Mouse (Mus musculus): ENCODE data around the gene Treml2.

Gene Treml2

DNA sequence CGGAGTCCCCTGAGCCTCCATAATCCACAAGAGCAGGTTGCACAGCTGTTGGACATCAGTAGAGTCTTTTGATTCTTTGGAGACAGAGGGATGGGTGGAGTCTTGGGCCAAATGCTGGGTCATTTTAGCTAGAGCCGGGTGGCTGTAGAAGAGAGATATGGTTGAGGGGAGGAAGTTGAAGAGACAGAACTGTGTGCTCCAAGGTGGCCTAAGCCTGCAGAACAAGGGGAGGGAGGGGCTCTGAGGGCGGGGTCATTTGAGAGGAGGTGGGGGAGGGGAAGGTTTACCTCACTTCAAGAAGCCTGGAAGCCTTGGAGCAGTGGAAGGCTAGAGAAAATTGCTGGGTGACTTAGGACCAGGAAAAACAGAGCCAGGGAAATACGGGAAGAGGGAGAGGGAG is at the start of gene Treml2:
TSS of gene Treml2 (plus strand) at position 296 of the 400 bp plus-strand sequence.
- DNase-seq: no peak

DNA sequence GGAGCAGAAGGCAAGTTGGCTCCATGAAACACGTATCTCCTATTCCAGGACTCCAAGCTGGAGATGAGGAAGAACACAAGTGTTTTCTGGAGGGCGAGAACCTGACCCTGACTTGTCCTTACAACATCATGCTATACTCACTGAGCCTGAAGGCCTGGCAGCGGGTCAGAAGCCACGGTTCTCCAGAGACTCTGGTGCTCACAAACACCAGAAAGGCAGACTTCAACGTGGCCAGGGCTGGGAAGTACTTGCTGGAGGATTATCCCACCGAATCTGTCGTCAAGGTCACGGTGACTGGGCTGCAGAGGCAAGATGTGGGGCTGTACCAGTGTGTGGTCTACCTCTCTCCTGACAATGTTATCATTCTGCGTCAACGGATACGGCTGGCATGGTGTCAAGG is 49.8 kb upstream of the Treml2 start:
- no peak for DNase-seq

DNA sequence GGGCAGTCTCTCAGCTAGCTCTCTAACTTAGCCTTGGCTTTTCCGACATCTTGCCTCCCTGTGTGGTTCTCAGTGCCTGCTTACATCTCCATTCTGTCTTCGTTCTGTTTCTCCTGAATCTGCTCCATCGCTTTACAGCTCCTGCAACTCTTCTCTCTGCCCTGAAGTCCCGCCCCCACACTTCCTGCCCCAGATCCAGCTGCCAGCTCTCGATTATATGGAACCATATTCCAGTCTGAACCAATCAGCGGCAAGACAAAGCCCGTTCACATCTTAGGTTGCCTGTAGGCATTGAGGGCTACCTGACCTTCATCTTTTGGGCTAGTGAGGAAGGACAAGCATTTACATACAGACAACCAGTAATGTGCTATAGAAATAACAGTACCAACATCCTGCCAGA is 48.7 kb upstream of the Treml2 start:
- no peak for DNase-seq

DNA sequence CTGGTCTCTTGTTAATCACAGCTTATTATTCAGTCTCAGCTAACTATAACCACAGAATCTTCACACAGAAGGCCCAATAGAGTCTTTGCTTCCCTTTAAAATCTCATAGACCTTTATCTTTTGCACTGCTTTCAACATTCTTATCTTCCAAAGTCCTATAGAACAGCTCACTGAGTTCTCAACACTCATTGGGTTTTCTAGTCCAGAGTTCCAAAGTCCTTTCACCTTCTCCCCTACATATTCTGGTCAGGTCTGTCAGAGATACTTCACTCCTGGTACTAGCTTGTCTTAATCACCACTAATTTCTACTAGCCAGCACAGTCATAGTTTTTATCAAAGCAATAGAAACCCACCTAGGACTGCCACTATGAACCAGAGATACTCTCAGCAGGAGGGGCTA is 42.7 kb upstream of the Treml2 start:
- no peak for DNase-seq

DNA sequence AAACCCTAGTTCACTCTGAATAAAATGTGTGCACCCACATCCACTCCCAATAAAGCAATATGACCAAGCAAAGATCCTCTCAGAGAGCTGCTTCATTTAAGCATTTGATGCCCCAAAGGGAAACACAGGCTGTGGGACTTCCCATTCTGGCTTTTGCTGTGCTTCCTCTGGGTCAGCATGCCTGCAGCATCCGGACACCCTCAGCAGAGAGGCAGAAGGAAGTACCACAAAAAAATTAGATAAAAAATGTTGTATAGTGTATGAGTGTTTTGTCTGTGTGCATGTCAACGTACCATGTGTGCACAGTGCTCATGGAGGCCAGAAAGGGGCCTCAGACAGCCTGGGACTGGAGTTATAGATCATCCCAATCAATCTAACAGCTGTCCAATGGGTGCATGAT is 37.4 kb upstream of the Treml2 start:
- no peak for DNase-seq

DNA sequence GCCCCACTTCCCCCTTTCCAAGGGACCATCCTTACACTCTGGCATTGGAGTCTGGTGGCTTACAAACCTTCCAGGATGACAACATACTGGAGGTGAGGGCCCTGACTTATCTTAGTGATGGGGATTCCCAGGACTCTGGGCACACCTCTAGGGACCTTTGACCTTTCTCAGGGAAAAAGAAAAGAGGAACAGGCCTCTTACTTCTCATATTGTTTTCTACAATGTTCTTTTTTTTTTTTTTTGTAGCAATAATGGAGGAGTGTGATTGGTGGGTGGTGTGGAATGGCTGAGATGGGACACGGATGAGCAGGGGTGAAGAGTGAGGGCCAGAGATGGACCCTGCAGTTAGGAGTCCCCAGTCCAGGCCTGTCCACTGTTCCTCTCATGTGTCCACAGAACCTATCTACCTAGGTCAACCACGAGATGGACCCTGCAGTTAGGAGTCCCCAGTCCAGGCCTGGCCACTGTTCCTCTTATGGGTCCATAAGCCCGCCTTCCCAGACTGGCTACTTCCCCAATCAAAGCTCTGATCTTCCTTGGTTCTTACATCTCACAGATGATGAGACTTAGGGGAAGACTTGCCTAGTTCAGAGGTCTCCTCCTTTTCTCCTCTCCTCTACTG is 35.4 kb upstream of the Treml2 start, which contains the start of gene Treml4:
TSS of gene Treml4 (plus strand) at position 555 of the 622 bp plus-strand sequence.
- no peak for DNase-seq

DNA sequence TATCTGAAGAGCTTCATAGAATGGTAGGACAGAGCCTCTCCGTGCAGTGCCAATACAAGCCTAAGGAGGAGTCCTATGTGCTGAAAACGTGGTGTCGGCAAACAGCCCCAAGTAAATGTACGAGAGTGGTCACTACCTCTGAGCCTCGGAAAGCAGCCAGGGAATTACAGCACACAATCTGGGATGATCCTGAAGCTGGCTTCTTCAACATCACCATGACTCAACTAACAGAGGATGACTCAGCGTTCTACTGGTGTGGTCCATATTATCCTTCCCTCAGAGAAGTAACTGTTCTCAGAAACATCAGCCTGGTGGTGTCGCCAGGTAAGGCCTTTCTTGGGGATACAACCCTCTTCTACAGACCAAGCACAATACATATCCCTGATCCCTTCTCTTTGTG is 34.6 kb upstream of the Treml2 start:
- DNase-seq: no peak

DNA sequence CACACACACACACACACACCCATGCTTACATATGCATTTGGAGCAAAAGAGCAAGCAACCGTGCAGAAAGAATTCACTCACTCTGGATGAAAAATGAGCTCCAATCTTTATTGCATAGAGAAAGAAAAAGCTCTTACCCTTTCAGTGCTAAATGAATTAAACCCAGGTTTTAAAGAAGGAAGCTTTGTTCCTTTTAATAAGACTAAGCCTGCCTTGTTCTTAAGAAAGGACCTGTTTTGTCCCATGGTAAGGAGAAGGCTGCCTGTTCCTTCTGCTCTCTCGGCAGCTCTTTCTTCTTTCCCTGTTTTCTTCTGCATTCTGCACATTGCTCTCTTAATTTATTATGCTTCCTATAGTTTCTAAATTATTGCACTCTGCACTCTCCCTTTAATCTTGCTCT is 33.2 kb upstream of the Treml2 start:
- DNase-seq: no peak

DNA sequence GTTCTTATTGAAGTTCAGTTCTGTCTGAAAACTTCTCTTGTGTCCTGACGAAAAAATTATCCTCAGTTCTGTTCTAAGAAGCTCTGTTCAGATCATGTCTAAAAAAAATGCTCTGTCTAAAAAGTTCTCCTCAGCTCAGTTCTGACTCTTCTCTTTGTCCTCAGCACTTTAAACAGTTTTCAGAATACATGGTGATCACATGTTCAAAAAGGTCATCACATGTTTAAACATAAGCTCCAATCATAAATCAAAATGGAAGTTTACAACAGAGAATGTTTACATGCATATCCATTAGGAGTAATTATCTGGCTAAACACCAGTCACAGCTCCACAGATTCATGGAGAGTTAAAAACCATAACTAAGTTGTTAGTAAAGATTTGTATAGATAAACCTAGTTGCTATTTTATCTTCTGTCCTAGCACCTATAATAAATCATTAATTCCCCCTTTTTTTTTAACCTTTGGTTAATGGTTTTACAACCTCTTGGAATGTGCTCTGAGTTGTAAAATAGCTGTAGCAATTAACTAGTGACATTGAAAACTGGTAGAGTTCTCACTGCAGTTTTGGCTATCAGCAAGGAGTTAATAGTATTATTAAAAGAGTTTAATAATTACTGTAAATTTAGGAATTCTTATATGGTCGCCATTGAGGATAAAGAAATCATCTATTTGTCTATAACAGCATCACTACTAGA is 32.5 kb upstream of the Treml2 start:
- no peak for DNase-seq

DNA sequence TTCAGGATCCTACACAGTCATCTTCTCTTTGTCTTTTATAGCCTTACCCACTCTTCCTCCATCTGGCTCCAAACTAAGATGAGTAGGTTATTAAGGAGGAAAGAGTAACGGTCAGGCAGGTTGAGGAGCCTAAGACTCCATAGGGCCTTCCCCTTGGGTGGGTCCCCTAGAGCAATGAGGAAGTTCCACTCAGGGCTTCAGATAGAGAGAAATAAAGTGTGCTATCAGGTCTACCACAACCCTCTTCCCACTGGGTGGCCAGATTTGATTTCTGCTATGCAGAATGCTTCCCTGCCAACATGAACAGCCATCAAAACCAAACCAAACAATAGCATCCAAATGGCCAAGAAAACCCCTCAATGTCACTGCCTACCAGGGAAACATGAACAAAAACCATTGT is 31.7 kb upstream of the Treml2 start:
- no peak for DNase-seq

DNA sequence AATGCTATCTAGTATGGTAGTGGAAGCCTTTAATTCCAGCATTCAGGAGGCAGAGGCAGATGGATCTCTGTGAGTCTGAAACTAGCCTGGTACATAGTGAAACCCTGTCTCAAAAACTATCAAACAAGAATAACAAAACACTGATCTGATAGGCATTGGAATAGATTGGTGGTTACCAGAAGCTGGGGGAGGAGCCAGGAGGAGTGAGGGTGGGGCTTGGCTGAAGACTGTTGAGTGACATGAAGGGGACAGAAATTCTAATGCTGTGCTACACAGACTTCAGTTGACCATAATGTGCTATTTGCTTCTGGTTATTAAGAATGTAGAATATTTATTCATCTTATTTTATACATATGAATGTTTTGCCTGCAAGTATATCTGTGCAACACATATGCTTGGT is 31.0 kb upstream of the Treml2 start:
- no peak for DNase-seq

DNA sequence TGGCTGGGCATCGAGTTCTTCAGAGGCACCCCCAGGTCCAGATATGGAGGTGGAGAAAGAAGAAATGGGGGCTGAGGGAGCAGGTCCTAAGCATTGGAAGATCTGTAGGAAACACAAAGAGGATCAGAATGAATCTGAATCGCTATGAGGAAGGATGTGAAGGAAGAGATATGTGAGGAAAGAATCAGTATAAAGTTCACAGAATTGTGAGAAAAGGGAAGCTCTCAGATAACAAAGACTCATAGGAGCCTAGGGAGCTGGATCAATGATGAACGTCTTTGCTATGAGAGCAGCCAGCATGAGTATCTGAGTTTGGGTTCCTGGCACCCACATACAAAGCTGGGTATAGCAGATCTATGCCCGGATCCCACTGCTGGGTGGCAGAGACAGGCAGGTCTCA is 29.5 kb upstream of the Treml2 start:
- DNase-seq: no peak

DNA sequence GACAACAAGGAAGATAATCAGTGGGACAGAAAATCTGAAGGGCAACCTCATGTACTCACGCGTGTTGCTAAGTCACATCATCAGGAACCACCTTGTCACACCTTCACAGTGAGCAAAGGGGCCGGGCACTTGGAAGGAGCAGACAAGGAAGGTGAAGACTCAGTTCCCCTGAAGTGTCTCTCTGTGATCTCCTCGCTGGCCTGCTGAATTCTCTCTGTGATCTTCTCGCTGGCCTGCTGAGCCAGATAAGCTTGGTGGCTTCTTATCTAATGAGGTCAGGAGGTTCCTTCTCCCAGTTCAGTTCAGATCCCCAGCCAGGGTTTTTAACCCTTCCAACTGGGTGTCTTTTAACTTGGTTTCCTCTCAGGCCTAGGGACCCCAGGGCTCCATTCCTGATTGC is 27.1 kb upstream of the Treml2 start:
- DNase-seq: no peak

DNA sequence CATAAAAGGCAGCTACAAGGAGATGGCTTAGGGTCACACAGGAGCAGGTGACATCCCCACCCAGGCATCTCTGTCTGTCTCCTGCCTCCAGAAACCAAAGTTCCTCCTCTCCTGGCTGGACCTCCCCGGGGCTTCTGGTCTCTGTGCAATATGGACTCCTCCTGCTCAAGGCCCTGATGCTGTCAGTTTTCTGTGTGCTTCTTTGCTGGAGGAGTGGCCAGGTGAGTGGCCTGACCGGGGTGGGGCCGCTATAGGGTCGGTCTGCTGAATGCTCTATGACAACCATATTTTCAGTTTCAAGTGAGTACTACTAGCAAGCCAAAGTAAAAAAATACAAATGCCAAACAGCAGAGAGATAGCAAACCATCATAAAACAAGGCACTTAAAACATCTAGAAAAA is 26.7 kb upstream of the Treml2 start:
- no peak for DNase-seq

DNA sequence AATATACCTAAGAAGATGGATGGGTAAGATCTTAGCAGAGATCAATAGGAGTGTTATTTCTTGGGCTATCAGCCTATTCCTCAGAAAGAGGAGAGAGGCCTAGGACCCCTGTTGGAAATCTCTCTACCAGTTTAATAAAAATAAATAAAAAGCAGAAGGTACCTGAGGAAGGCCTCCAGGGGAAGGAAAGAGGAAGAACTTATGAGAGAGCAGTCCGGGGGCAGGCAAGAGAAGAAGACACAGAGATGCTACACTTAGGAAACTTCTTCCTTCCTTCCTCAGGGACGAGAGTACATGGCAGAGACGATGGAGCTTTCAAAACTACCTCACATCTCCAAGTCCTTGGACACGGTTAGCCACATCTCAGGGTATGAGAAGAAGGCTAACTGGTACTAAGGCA is 25.2 kb upstream of the Treml2 start:
- DNase-seq: no peak

DNA sequence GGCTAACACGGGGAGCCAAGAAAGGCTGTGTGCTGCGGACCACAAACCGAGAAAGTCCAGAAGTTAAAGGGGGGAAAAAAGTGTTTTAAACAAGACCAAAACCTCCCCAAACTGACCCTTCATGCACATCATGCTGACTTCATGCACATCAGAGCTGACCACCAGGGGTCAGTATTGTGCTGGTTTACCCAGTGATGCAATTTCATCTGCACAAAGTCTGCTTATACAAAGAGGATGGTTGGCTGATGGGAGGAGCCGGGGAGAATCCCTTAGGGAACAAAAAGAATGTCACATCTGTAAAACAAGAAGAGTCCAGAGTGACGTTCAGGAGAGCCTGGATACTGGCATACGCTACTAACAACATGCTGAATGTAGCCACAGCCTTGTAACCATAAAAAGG is 24.4 kb upstream of the Treml2 start:
- DNase-seq: peak; percentile 56

DNA sequence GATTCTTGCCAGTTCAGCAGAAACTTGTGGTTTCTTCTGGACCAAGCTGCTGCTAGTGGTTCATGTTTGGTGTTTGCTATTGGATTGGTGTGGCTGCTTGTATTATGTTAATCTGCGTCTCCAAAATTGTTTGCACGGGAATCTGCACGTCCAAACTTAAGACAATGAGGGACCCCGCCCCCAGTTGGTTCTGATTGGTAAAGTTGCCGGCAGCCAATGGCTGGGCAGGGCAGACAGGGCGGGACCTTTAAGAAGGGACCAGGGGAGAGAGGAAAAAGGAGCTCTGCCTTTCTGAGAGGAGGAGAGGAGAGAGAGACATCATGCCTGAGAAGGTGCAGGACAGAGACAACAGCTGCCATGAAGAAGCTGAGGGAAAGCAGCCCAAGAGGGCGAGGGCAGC is 23.6 kb upstream of the Treml2 start:
- DNase-seq: no peak

DNA sequence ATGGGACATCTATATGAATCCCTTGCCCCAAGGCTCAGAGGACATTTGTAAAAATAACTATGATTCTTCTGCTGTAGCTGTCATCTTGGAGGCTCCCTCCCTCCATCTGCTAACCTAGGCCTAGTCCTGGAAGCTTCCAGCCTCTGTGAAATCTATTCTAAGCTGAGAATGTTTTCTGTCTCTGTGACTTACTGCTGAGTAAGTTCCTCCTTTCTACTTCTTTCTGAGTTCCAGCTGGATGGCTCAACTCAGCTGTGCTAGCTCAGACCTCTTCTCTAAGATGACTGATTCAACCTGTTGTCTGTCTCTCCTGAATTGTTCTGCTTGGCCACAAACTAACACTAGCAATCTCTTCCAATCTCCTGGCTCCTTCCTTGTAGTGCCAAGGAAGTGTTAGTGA is 20.9 kb upstream of the Treml2 start:
- DNase-seq: no peak

DNA sequence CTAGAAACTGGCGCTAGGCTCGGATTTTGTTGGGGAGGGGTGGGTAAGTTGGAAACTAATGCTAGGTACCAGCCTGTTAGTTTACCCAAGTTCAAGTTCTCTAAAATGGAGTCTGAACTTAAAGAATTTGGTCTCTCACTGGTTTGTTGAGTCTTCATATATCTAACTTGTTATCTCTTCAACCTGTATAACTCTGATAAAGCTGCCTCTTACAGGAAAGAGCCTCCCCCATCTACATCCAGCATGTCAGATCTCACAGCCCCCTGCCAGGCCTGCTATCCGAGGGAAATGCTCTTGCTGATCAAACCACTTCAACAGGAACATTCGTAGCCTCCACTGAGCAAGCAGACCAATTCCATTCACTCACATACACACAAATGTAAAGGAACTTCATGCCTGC is 20.3 kb upstream of the Treml2 start:
- no peak for DNase-seq

DNA sequence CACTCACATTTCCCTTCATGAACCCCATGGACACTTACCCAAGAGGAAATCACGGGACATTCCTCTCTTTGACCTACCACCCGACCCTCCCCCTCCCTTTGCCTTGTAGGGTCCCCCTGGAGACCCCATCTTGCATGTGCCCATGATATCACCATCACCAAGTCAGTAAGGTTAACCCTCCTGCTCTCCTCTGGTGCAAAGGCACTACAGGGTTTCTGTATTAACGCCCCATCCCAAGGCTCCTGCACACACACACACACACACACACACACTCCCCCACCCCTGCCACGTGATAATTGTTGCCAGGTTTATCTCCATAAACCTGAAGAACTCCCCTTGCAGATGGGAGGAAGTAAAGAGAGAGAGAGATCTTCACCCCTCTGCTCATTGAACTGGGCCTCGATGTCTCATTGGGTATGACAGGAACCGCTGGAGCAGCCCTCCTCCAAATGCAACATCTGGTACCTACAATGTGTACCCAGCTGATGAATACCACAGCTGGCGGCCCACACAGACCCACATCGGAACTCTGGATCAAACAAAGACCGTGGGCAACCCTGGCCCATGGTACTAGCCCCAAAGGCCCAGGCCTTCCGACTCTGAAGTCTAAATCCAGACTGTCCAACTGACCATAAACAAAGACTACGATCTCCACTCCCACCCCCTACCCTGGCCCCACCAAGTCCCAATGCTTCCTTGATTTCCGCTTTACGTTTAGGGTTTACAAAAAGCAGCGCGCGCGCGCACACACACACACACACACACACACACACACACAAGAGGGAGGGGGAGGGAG is 18.2 kb upstream of the Treml2 start:
- no peak for DNase-seq

DNA sequence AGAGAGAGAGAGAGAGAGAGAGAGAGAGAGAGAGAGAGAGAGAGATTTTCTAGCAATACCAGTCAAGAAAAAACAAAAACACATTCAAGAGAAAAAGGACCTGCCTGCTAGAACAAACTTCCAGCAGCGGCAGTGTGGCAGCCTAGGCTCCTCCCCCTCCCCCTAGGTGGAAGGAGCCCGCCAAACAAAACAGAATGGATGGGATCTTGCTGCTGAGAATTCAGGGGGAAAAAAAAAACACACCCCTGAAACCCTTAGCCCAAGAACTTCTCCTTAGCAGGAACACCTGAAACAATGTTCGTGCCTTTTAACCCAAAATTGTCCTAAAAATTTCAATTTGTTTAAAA is 17.6 kb upstream of the Treml2 start:
- no peak for DNase-seq

DNA sequence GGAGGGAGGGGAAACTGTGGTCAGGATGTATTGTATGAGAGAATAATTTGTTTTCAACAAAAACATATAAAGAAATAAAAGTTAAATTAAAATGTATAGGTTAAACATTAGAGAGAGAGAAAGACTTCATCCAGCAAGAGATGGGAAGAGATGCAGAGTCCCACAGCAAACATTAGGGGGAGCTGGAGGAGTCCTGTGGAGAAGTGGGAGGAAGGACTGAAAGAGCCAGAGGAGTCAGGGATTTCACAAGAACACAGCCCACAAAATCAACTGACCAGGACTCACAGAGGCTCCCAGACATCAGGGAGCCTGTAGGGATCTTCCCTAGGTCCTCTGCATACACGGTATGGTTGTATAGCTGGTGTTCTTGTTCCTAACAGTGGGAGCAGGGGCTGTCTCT is 12.5 kb upstream of the Treml2 start:
- no peak for DNase-seq

DNA sequence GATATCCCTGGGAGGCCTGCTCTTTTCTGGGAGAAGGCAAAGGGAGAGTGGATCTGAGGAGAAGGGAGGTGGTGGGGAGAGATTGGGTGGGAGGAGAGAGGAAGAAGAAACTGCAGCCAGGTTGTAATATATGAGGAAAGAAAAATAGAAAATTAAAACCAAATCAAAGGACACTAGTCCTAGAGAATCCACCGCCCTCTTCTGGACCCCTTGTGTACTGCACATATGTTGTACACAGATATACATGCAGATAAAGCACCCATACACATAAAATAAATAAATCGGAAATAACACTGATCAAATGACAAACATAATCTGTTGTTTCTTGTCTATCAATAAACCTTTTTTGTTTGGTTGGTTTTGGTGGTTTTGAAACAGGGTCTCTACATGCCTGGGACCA is 12.0 kb upstream of the Treml2 start:
- no peak for DNase-seq

DNA sequence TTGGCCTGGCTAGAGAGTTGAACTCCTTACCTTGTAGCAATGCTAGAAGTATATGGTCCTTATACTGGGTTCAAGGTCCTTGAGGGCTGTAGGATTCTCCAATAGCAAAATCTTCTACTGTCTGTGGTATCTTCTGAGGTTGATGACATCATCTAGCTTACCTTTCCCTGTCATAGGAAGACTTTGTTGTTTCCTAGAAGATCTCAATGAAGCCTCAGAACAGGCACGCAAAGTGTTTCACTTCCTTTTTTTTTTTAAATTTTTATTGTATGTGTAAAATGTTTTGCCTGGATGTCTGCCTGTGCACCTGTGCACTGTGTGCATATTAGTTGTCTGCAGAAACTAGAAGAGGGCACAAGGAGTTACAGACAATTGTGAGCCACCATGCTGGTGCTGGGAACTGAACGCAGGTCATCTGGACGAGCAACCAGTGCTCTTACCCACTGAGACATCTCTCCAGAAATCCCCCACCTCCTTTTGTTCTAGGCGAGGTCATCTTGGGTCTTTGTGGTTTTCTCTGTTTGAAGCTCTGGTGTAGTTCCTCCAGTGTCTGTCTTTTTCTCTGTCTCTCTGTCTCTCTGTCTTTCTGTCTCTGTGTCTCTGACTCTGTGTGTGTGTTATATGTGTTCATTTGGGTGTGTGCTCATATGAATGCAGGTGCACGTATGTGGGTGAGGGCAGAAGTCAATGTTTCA is 5.7 kb upstream of the Treml2 start:
- DNase-seq: no peak

Data from cerebellum, adult 8-10 months (tissue).